Mouse (Mus musculus) gonadal fat pad, adult 2 months (tissue): Measurements from ENCODE around the gene Tmem107. TPM values are rescaled to one million over a fixed set of nuclear protein-coding genes. Genes with fewer than 3 reads are reported as not detected.
A peak's percentile ranks its signal among the peaks of the same experiment; 100 is the strongest.
"Not testable (repeated sequence)": the region's sequence is repeated elsewhere in the genome, so short reads cannot be mapped to it uniquely, and the experiment has no call there.

Source experiments
- DNase-seq: peaks from one replicate; pipeline ENCODE4 v3.0.0-alpha.2; 2012; ENCODE audit warnings: low read depth
- polyA plus RNA-seq: library from polyadenylated mRNA; depleted of rRNA; stranded (reverse); fragments of >200 nt; gene quantifications from 2 replicates; pipeline ENCODE4 v1.2.3, GENCODE M21; 2012

Gene Tmem107
- polyA plus RNA-seq, 1 experiment, result 40.1 TPM

- not testable (repeated sequence) for DNase-seq
Observed at GRCm38 (mm10) chr11:69093856-69094255, 23.2 kb downstream of the Tmem107 start.

DNA sequence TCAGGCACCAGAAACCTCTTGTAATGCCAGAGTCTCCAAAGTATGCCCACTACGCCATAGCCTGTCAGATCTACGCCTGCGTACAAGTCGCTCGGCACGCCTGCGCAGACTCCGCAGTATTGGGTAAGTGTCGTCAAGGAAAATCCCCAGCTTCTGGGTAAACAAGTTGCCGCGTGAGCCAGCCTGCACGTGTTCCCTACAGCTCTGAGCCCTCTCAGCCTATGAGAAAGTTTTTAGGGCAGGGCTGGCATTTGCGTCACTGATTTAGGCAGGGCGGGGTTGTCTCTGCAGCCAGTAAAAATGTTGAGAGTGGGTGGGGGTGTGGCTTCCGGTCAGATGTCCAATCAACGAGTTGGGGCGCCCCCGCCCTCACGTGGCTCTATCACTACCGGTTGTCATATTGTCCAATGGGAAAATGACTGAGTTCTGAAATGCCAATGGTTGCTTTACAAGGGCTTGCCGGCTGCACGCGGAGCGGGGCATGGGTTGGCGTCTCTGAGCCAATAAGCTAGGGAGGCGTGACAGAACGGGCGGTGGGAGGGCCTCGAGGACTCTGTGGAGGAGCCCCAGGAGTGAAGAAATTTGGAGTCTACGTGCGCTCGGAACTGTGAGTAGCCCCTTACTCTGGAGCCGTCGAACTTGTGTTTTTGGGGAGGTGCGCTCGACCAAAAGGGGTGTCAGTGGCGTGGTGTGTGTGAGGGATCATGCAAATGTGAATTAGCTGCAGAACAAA is 24.3 kb downstream of the Tmem107 start, which contains the start of gene Per1:
TSS of gene Per1 (plus strand) at position 521 of the 733 bp plus-strand sequence.
- DNase-seq, result peak; percentile 96

DNA sequence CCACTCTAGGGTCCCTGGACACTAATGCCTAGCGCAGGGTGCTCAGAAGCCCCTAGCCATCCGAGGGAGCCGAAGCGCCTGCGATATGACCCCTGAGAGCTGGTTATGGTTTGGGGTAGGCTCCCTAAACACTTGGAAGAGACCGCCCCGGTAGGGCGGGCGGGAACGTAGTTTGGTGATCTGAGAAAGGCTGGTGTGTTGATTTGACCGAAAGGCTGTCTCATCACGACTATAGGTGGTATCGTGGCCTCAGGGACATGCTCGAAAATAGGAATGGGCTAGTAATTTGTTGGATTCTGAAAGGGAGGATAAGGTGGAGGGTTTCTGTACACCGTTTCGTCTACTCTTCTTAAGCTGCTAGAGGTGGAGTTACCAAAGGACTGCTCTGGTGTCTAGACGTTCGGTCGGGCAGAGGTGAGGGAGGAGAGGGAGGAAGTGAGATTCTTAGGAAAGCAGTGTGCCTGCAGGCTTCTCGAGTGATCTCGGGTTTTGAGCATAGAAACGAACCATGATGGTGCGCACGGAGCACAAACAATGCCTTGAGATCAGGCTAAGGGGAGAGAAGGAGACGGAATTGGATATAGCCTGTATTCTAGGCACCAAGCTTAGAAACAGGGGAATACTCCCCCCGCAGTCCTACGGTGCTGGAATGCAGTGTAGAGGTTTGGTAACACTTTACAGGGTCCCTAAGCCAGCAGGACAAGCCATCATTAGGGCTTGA is 25.1 kb downstream of the Tmem107 start:
- no peak for DNase-seq

DNA sequence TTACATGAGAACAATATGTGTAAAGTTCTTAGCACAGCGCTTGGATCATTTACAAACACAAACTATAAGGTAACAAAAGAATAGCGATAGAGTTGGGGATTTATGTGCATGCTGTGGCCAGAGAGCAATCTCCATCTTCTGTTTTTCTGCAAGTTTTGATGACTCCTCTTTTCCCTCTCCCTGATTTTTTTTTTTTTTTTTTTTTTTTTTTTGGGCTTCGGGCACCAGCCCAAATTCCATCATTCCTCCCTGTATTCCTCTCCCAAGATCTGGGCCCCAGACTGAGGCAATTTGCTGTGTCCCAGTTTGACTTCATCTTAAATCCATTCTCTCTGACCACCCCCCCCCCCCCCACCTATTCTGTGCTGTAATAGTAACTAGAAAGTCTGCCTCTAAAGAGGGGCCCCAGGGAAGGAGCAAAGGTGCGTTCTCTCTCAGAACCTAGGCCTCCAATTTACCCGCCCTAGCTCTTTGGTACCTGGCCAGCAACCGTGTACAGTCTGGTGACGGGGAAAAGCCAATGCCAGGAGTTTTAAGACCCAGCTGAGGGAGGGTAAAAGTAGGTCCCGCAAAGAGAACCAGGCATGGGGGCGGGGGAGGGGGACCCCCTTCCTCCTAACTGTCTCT is 25.9 kb downstream of the Tmem107 start:
- DNase-seq, result no peak

- no peak for DNase-seq
Observed at GRCm38 (mm10) chr11:69096987-69097900, 26.6 kb downstream of the Tmem107 start.

DNA sequence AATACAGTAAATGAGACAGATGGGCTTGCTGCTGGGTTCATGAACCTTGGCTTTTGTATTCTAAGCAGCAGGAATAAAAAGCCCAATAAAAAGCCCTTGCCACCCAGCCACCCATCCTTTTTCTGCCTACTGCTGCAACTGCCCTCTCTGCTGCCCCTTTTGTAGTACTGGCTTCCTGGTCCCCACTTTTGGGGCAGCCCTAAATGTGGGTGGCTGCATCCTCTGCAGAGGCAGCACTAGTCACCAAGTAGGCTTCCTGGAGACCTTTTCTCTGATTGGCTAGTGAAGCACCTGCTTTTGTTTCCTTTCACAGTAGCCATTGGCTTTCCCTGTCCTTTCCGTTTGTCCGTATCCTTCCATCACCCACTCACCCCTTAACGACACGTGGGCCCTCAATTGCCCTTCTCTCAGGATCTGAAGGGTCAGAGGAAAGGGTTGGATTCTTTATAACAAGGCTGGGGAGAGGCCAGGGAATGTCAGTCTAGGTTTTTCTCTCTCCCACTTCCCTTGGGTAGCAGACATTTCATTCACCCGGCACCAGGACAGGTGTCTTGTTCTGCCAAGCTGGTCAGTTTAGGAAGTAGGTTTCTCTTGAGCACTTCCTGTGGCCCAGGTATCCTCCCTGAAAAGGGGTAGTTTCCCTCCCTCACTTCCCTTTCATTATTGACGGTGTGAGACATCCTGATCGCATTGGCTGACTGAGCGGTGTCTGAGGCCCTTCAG is 27.6 kb downstream of the Tmem107 start:
- no peak for DNase-seq

GRCm38 (mm10) chr11:69098762-69099091 is 28.1 kb downstream of the Tmem107 start:
- no peak for DNase-seq

GRCm38 (mm10) chr11:69099177-69099914 is 28.7 kb downstream of the Tmem107 start:
- DNase-seq, result no peak

- DNase-seq, result no peak
Observed at GRCm38 (mm10) chr11:69099915-69100345, 29.3 kb downstream of the Tmem107 start.

DNA sequence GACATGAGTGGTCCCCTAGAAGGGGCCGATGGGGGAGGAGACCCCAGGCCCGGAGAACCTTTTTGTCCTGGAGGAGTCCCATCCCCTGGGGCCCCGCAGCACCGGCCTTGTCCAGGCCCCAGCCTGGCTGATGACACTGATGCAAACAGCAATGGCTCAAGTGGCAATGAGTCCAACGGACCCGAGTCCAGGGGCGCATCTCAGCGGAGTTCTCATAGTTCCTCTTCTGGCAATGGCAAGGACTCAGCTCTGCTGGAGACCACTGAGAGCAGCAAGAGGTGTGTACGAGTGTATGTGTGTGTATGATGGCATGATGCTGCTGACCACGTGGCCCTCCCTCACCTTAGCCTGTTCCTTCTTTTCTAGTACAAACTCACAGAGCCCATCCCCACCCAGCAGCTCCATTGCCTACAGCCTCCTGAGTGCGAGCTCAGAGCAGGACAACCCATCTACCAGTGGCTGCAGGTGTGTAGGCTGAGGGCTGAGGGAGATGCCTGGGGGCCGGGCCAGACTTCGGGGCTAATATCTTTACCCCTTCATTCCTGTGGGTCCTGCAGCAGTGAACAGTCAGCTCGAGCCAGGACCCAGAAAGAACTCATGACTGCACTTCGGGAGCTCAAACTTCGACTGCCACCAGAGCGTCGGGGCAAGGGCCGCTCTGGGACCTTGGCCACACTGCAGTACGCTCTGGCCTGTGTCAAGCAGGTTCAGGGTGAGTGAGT is 30.2 kb downstream of the Tmem107 start:
- DNase-seq, result no peak

GRCm38 (mm10) chr11:69101604-69102402 is 31.2 kb downstream of the Tmem107 start:
- no peak for DNase-seq

GRCm38 (mm10) chr11:69102403-69102725 is 31.8 kb downstream of the Tmem107 start:
- DNase-seq, result no peak

DNA sequence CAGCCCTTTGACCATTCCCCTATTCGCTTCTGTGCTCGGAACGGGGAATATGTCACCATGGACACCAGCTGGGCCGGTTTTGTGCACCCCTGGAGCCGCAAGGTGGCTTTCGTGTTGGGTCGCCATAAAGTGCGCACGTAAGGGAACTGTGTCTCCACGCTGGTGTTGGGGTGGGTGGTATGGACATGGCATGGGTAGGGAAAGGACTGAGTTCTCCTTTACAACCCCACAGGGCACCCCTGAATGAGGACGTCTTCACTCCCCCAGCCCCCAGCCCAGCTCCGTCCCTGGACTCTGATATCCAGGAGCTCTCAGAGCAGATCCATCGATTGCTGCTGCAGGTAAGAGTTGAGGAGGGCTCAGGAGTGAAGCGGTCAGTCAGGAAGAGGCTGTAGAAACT is 32.5 kb downstream of the Tmem107 start:
- no peak for DNase-seq

DNA sequence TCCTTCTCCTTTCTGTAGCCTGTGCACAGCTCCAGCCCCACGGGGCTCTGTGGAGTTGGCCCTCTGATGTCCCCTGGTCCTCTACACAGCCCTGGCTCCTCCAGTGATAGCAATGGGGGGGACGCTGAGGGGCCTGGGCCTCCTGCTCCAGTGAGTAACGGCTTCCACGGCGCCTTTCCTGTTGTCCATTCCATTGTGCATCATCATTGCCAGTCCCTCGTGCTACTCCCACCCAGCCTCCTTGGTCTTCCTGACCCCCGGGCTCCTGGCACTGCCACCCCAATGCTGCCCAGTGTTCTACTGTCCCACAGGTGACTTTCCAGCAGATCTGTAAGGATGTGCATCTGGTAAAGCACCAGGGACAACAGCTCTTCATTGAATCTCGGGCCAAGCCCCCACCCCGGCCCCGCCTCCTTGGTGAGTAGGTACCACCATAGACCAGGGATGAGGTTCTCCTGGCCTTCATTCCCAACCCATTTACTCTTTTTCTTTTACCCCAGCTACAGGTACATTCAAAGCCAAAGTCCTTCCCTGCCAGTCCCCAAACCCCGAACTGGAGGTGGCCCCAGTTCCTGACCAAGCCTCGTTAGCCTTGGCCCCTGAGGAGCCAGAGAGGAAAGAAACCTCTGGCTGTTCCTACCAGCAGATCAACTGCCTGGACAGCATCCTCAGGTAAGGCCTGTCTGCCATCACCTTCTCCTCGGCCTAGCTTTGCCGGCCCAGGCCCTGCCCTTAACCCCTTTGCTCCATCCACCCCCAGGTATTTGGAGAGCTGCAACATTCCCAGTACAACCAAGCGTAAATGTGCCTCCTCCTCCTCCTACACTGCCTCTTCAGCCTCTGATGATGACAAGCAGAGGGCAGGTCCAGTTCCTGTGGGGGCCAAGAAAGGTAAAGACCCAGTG is 33.2 kb downstream of the Tmem107 start:
- no peak for DNase-seq

DNA sequence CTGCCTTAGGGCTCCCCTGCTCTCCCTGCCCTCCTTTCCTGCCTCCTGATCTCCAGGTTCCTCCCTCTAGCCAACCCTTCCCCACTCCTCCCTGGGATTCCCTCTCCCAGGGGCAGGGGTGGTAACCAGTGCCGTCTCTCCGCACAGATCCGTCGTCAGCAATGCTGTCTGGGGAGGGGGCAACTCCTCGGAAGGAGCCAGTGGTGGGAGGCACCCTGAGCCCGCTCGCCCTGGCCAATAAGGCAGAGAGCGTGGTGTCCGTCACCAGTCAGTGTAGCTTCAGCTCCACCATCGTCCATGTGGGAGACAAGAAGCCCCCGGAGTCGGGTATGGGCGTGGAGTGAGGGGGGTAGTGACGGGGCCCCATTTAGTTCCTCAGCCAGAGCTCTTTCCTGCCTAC is 33.9 kb downstream of the Tmem107 start:
- no peak for DNase-seq

GRCm38 (mm10) chr11:69105227-69105626 is 34.6 kb downstream of the Tmem107 start:
- no peak for DNase-seq

GRCm38 (mm10) chr11:69105796-69106195 is 35.2 kb downstream of the Tmem107 start:
- no peak for DNase-seq

DNA sequence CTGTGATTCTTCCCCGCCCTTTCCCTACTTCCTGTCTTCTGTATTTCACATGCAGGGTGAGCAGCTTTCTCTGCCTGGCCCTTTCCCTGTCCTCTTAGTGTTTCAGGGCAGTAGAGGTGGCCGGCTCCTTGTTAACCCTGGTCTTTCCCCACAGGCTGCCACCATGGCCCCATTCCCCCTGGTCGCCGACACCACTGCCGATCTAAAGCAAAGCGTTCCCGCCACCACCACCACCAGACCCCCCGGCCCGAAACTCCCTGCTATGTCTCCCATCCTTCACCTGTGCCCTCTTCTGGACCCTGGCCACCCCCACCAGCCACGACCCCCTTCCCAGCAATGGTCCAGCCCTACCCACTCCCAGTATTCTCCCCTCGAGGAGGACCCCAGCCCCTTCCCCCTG is 35.7 kb downstream of the Tmem107 start:
- no peak for DNase-seq
